Mouse (Mus musculus): ENCODE data around the gene Lman1l.

Lman1l gene

GRCm38 (mm10) chr9:57575577-57575976 lies 45.0 kb downstream of the Lman1l start:
- no peak for DNase-seq

- DNase-seq: no peak
Measured at GRCm38 (mm10) chr9:57574397-57574796, 46.2 kb downstream of the Lman1l start.

- DNase-seq: no peak
Measured at GRCm38 (mm10) chr9:57568500-57568899, 52.1 kb downstream of the Lman1l start.

GRCm38 (mm10) chr9:57566846-57567245 lies 53.7 kb downstream of the Lman1l start:
- no peak for DNase-seq

GRCm38 (mm10) chr9:57565741-57566221 lies 54.8 kb downstream of the Lman1l start:
- peak; percentile 60 for DNase-seq

- DNase-seq: no peak
Measured at GRCm38 (mm10) chr9:57564609-57565008, 56.0 kb downstream of the Lman1l start.

GRCm38 (mm10) chr9:57562896-57563372 lies 57.6 kb downstream of the Lman1l start:
- DNase-seq: peak; percentile 57

- no peak for DNase-seq
Measured at GRCm38 (mm10) chr9:57561711-57562099, 58.9 kb downstream of the Lman1l start.

- DNase-seq: peak; percentile 96
Measured at GRCm38 (mm10) chr9:57560861-57561710, 59.5 kb downstream of the Lman1l start, which contains the start of gene Scamp2. Gene Scamp2 (plus strand): TSS chr9:57560943.

GRCm38 (mm10) chr9:57560263-57560662 lies 60.3 kb downstream of the Lman1l start:
- DNase-seq: no peak

GRCm38 (mm10) chr9:57559568-57559967 lies 61.0 kb downstream of the Lman1l start:
- no peak for DNase-seq

GRCm38 (mm10) chr9:57558625-57559024 lies 61.9 kb downstream of the Lman1l start:
- DNase-seq: no peak

GRCm38 (mm10) chr9:57557215-57557614 lies 63.4 kb downstream of the Lman1l start:
- DNase-seq: no peak
